ENCODE assay signal across 21 mouse cellular contexts in the genomic region with DNA sequence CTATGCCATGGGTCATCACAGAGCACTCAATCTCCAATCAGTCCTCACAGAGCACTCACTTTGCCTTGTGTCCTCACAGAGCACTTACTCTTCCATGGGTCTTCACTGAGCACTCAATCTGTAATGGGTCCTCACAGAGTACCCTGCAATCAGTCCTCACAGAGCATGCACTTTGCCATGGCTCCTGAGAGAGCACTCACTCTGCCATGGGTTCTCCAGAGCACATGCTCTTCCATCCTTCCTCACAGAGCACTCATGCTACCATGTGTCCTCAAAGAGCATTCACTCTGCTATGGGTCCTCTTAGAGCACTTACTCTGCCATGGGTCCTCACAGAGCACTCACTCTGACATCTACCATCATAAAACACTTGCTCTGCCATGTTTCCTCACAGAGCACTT.
DNase-seq lines count a peak whose midpoint lies in the region; TF ChIP-seq lines count a peak whose summit lies in the region.
"Had no signal": no experiment of that assay in that cellular context is flagged by ENCODE, and none has a peak within 500 bp of the region (broad histone marks: within the 10 kb centered on the region; RNA-seq: fewer than 3 reads in every experiment).

No protein-coding gene starts in this region.

- no peaks in the 10 kb centered on the region for H3K36me3 ChIP-seq in heart, embryonic 10.5 days
- H3K36me3 ChIP-seq: embryonic facial prominence, embryonic 13.5 days; embryonic facial prominence, embryonic 15.5 days; forebrain, embryonic 10.5 days; forebrain, embryonic 12.5 days; G1E had no signal

- H3K4me3 ChIP-seq in heart, embryonic 10.5 days = no peak overlapping the region
- H3K4me3 ChIP-seq in cerebellum, adult 2 months (replicated peaks; ENCODE audit: insufficient read depth, low read depth, low read length) = no peak overlapping the region
- H3K4me3 ChIP-seq: embryonic facial prominence, embryonic 13.5 days; embryonic facial prominence, embryonic 15.5 days; erythroblast, embryonic 14.5 days; forebrain, embryonic 10.5 days; forebrain, embryonic 12.5 days had no signal

- TF ChIP-seq CTCF in cerebellum, adult 2 months (IDR thresholded peaks at IDR 0.05; ENCODE audit: borderline replicate concordance, insufficient read depth, low read depth, low read length) = no peak

- DNase-seq in heart, embryonic 10.5 days (ENCODE audit: low spot score) = peak; percentile 70
- no peak for DNase-seq in heart, postnatal 4 days
- peak; percentile 16 for DNase-seq in R1 (ENCODE audit: low read depth, low spot score)
- DNase-seq in cerebellum, adult 2 months = no peak
- no peak for DNase-seq in cerebellum, adult 18-20 months
- DNase-seq: adrenal gland, adult 2 months; adrenal gland, postnatal 10 days; adrenal gland, postnatal 25 days; cerebellum, adult 11 months; cerebellum, adult 8-10 months; cerebellum, adult 9-11 months; cerebellum, postnatal 14 days; cerebellum, postnatal 36 days; embryo, embryonic 11 days had no signal

- no peak overlapping the region for H3K27ac ChIP-seq in heart, embryonic 10.5 days
- no peak overlapping the region for H3K27ac ChIP-seq in cerebellum, adult 2 months (ENCODE audit: insufficient read depth, low read length)
- H3K27ac ChIP-seq: embryonic facial prominence, embryonic 13.5 days; embryonic facial prominence, embryonic 15.5 days; forebrain, embryonic 10.5 days; forebrain, embryonic 12.5 days had no signal

- H3K9me3 ChIP-seq in heart, embryonic 10.5 days = peaks cover 36% of the 10 kb centered on the region

- H3K4me1 ChIP-seq in heart, embryonic 10.5 days = no peaks in the 10 kb centered on the region
- no peaks in the 10 kb centered on the region for H3K4me1 ChIP-seq in cerebellum, adult 2 months (ENCODE audit: control insufficient read depth, insufficient read depth, low read length)
- H3K4me1 ChIP-seq: embryonic facial prominence, embryonic 13.5 days; embryonic facial prominence, embryonic 15.5 days; forebrain, embryonic 10.5 days; forebrain, embryonic 12.5 days had no signal

- TF ChIP-seq POLR2A in cerebellum, adult 2 months (IDR thresholded peaks at IDR 0.05; ENCODE audit: borderline replicate concordance, insufficient read depth, low read length) = no peak

- H3K27me3 ChIP-seq in heart, embryonic 10.5 days (ENCODE audit: insufficient read depth, poor library complexity, severe bottlenecking) = no peaks in the 10 kb centered on the region
- H3K27me3 ChIP-seq in cerebellum, adult 2 months (ENCODE audit: control insufficient read depth, insufficient read depth, low read length) = no peaks in the 10 kb centered on the region
- H3K27me3 ChIP-seq: embryonic facial prominence, embryonic 13.5 days; embryonic facial prominence, embryonic 15.5 days; forebrain, embryonic 12.5 days; Patski had no signal

Comparison
In these comparisons a context has a peak if more than half of its experiments do, and no peak if none do; other contexts are left out.
1. DNase-seq: peak in heart, embryonic 10.5 days (single experiment) and R1 (single experiment); none in heart, postnatal 4 days (single experiment), cerebellum, adult 2 months (0 of 2) and cerebellum, adult 18-20 months (0 of 2).